Mouse (Mus musculus): ENCODE results near the gene Atp10b.

- TF ChIP-seq CTCF (IDR thresholded peaks at IDR 0.05; ENCODE audit: borderline replicate concordance, control insufficient read depth, extremely low read depth, insufficient read depth, low read length, poor library complexity), result no peak
- no peak for TF ChIP-seq POLR2A (IDR thresholded peaks at IDR 0.05; ENCODE audit: control insufficient read depth, extremely low read depth, insufficient read depth, low read length, poor library complexity)
These were observed 10.7 kb downstream of the Atp10b start for GRCm38 (mm10) chr11:43160188-43160942.

Measured in thymus, adult 2 months (tissue).